Mouse (Mus musculus) spleen, postnatal 36 days (tissue): ENCODE results near the gene Sstr3.
A peak's percentile ranks its signal among the peaks of the same experiment; 100 is the strongest.

Experiments
- DNase-seq, 2 experiments: peaks; one replicate each; pipeline ENCODE4 v3.0.0; 2022; ENCODE audit warnings: low spot score in 2 of 2, mixed read lengths in 1 of 2

Sstr3 gene

DNA sequence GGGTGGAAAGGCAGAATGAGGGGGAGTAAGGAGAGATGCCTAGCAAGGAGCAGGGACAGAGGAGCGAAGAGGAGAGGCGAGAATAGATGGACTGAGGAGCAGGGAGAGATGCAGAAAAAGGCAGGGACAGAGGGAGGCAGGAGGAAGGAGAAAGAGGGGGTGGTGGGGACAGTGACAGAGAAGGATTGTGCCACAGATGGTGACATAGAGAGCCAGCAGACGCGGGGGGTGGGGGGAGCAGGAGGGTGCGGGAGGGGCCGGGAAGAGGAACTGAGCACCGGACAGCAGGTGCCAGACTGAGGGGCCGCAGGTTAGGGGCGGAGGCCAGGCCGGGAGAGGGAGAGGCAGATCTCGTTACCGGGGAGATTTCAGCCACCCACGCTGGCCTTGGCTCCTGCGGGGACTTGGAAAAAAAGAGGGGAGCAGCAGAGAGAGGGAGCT is at the start of gene Sstr3:
Sstr3 (minus strand) TSS at position 125 of the 441 bp plus-strand sequence.
- DNase-seq = no peak

DNA sequence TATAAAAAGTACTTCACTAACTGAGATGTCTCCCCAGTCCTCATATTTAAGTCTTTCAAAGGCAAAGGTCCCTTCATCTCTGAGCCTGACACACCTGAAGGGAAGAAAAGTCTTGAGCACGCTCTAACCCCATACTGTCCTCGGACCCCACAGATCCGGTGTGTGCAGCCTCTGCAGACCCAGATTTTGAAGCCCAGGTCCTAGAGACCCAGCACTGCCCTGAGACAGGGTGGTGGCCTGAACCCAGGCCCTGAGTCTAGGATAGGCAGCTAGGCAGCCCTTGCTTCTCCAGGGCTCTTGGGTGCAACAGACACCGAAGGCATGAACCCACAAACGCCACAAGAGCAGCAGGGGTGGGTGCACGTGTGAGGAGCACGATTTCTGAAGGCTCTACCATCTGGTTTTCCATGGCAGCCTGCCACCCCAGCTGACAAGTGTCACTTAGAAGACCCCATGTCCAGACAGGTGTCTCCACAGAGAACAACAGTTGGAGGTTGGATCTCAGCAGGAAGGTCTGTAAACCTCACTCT is 49.5 kb upstream of the Sstr3 start:
- DNase-seq = no peak

DNA sequence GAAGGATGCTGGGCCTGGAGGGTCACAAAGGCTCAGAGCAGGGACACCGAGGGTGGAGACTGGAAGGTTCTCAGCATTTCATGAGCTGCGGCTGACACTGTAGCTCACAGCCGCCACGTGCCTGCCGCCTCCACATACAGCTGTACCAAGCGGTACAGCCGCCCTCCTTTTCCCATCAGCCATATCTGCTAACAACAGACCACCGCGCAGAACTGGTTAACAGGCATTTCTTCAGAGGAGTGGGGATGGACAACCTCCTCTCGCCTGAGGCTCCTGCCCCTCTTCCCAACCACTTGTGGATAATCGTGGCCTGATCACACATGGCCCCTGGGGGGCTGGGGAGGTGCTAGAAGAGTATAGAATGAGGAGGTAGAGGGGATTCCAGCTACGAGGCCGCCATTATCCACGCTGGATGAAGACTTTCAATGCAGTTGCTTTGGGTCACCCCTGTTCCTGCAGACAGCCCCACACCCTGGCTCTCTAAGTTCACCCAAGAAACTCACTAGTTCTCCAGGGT is 48.0 kb upstream of the Sstr3 start:
- DNase-seq = no peak

DNA sequence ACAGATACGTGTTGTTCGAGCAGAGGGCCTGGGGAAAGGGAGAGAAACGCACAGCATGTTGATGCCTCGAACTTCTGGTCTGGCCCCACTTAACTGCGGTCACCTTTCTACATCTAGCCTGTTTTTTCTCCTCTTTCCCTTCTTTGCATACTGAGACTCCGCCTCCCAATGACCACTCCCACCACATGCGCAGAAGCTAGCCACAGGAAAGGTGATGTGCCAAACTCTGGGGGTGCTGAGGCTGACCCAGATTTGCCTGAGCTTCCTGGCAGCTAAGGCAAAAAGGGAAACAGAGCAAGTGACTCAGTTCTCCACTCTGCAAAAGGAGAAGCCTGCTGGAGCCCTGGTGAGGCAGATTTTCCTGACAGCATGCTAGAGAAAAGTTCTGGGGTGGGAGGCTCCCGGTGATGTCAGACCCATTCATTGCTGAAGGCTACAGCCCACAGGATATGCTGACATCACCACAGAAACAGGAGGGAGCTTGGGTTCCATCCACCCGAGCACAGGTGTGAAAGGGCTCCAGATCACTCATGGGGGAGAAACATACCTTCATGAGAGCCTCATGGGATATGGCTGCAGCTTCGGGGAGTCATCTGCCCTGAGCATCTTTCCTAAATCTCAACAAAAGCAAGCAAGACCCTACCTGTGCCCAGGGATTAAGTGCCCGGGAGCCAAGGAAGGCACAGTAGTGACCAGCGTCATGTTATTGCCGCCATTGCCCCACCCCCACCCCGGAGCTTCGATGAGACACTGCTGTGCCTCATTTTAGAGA is 47.4 kb upstream of the Sstr3 start:
- DNase-seq = peak; percentile 84 to 85

DNA sequence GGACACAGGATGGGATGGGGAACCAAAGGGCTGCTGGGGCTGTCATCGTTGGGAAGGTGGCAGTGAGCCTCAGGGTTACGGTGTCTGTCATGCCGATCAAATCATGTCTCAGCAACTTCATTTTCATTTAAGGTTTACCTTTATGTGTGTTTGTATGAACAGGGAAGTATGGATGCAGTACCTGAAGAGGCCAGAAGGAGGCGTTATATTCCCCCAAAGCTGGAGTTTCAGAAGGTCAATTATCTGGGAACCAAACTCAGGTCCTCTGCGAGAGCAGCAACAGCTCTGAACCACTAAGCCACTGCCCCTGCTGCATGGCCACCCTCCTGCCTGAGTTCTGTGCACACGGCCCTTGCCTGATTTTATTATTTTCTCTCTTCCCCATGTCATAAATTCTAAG is 46.3 kb upstream of the Sstr3 start:
- no peak for DNase-seq

DNA sequence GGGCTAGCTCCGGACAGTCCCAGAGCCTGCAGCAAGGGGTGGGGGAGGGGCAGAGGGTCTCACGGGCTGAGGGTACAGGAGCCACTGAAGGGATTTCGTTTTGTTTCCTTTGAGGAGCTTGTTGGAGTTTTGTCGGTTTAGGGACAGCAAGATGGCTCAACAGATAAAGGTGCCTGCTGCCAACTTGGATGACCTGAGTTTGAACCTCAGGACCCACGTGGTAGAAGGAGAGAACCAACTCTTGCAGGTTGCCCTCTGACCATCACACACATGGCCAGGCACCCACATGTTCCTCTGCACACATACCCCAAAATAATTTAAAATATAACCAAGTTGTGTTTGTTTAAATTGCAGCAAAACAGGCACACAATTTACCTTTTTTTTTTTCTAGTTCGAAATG is 45.5 kb upstream of the Sstr3 start:
- no peak for DNase-seq

DNA sequence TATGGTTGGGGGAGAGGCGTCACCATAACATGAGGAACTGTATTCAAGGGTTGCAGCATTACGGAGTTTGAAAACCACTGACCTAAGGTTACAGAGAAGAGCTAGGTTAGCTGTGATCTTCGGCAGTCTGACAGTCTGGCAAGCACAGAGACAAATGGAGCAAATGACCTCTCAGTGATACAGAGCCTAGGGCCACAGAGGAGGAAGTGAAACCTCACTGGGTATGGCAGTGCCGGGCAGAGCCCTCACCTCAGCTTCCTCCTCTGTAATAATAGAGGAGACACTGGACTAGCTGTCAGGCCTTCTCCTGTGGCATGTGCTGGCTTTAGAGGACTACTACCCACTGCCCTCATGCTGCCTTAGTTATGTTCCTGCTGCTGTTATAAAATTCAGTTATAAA is 44.4 kb upstream of the Sstr3 start:
- DNase-seq = peak; percentile 87 to 88

DNA sequence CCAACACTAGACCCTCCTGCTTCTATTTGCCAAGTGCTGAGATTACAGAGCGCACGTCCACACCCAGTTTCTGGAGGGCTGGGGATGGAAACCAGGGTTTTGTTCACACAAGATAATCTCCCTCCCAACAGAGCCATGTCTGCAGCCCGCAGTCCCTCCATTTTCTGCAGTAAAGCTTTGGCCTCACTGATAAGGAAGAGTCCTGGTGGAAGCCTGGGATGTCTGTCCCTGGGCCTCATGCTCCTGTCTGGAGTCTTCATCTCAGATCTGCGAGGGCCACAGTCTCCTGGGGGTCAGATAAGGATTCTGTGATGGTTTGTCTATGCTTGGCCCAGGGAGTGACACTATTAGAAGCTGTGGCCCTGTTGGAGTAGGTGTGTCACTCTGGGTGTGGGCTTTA is 43.6 kb upstream of the Sstr3 start:
- no peak for DNase-seq

DNA sequence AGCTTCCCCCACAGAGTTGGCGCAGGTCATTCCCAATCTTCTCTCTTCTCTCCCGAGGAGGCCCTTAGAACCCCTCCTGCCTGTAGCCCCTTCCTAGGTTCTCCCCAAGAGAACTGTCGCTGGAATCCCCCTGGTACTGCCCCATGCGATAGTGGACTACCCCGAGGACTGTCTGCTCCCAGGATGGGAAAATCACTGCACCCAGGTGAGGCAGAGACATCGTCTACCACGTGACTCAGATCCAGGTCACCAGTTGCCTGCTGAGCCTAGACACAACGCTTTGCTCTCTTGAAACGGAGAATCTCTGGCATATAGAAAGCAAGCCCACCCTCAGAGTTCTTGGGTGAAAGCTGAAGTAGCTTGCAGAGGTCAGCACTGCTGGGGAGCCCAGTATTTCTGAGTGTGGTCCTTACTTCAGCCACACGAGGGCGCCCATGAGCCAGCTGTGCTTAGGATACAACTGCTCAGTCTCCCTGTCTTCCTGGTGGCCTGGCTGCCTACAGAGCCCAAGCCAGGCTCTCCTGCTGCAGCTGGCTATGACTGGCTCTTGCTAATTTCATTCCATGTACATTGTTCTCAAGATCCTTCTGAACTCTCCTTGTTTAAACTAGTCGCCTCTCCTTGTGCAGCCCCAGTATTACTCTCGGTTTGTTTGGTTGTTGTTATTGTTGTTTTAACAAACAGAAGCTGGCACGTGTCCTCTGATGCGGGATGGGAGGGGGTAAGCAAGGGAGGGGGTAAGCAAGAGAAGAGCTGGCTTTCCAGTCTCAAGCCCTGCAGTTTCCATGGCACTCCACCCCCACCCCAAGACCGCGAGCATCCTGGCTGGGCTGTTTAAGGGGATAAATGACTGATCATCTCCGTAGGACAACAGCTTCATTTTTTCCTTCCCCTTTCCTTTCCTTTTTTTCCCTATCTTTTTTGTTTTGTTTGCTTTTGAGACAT is 42.8 kb upstream of the Sstr3 start:
- peak; percentile 77 to 81 for DNase-seq

DNA sequence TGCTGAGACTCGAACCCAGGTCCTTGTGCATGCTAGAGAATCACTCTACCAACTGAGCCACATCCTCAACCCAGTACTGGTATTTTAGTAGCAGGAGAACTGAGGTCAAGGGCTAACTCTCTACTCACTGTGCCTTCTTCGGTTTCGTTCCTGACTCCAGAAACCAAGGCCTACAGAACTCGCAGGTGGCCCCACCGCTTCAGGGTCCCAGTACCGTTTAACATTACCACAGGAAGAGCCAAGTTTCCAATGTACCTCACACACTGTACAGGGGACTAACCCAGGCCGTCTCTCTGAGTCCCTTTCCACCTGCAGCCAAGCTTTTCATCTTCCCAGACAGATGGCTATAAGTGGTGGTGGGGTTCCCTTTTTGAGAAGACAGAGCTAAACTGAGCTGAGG is 40.9 kb upstream of the Sstr3 start:
- no peak for DNase-seq

DNA sequence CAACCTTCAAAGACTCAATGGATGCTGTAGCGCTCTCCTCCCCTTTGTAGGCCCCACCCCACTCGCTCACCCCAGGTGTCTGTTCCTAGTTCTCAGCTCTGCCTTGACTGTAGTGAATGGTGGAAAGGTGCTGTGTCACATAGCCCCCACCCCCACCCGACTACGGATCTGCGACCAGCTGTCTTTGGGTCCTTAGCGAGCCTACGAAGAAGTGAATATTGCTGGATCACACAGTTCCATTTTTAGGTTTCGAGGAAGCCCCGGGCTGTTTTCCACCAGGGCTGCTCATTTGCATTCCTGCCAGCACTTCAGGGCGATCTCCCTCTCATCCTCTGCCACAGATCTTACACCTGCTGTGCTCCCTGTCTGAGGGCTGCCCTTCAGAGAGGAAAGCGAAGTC is 38.9 kb upstream of the Sstr3 start:
- no peak for DNase-seq

DNA sequence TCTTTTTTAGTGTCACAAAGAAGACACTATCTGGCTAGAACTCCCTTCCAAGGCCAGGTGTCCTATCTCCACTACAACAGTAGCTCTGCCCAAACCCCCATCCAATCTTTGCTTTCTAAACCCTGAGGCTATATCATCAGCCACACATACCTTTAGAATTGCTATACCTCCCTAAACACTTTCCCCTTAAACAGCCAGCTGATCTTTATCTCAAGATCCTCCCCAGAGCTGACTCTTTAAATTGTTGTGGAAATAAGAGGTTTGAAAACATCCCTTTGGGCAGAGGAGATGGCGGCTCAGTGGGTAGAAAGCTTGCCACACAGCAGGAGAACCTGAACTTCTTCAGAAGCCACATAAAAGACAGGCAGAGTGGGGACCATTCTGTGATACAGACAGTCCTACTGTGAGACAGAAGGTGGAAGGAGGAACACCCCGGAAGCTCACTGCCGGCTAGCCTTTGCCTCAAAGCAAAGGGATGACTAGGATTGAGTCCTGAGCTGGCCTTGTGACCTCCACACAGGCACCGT is 31.9 kb upstream of the Sstr3 start:
- no peak for DNase-seq

DNA sequence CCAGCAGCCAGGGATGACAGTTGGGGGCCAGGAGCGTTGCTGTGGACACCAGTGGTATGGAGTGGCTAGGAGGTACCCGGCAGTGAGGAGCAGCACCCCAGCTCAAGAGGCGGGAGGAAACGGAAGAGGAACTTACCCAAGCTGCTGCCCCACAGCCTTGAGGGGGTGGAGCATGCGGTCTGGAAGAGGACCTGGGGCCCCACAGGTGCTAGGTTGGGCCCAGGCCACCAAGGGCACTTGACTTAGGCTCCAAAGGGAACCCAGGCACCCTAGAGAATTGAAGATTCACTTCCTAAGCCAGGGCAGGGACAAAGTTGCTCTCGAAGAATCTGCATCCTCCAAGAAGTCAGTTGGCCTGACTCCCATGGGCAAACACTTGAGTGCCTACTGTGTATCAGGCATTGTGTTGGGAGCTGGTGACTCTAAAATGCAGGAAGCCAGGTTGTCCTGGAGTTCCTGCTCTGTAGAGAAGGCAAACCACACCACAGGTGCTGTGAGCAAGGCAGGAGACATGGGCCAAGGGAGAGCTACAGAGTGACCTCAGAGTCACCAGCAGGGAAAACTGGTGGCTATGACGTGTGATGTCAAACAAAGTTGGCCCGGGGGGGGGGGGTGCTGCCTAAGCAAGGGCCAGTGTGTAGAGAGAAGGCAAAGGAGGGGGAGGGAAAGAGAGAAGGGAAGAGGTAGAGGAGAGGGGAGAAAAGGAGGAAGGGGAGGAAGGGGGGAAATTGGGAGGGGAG is 28.3 kb upstream of the Sstr3 start, which contains the start of gene Rac2:
Rac2 (minus strand) TSS at position 126 of the 740 bp plus-strand sequence.
- peak; percentile 92 to 93 for DNase-seq

DNA sequence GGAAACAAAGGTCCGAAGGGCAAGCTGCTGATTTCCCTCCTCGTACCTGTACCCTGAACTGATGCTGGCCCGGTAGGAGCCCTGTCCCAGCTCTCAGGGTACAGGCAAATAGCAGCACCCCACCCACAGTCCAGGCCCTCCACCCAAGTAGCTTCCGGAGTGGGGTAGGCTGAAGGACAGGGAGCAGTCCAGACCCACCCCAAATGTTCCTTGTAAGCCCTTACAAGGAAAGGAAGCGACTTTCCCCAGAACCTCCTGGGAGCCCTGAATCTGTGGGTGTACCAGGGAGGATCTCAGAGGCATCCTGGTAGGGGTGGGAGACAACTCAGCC is 27.8 kb upstream of the Sstr3 start:
- DNase-seq = no peak

DNA sequence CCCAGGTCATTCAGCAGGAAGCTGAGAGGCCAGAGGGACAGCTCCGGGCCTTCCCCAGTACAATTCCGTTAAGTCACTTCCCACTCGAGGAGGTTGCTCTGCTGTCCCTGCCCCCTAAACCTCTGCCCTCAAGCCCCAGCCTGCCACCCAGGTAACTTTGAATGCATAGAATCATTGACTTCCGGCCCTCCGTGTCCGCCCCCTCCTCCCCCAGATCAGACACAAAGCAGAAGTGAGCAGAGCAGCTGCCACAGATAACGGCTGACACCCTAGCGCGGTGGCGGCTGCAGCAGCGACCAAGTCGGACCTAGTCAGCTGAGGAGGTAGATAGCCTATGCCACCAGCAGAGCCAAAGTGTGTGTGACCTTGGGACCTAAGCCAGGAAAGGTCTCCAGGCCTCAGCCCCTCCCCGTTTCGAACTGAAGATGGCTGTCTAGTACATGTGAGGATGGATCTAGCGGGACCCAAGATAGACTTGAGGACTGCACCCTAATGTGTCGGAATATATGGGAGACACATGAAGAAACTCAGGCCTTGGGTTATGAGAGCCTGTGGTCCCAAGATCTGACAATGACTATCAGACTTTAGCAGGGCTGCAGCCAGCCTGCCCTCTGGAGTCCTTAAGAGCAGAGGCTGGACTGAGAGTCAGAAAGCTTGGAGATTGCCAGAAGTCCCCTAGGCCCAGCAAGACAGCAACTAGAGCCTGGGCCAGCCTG is 27.2 kb upstream of the Sstr3 start:
- peak; percentile 93 for DNase-seq

DNA sequence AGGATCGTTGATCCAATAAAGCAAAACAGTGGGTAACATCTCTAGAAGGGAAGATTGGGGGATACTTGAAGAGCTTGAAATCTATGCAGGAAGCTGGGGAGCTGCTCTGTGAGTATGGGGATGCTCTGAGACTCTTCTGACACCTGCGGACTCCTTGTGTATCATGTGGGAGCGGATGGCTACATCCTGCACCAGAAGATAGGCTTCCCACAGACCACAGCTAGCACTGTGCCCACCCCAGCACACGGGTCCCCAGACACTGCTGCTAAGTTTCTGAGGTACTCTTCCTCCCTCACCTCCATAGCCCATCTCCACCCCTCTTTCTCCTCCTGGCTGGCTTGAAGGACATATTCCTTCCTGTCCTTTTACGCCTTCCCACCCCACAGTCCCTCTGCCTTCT is 25.7 kb upstream of the Sstr3 start:
- DNase-seq = no peak

DNA sequence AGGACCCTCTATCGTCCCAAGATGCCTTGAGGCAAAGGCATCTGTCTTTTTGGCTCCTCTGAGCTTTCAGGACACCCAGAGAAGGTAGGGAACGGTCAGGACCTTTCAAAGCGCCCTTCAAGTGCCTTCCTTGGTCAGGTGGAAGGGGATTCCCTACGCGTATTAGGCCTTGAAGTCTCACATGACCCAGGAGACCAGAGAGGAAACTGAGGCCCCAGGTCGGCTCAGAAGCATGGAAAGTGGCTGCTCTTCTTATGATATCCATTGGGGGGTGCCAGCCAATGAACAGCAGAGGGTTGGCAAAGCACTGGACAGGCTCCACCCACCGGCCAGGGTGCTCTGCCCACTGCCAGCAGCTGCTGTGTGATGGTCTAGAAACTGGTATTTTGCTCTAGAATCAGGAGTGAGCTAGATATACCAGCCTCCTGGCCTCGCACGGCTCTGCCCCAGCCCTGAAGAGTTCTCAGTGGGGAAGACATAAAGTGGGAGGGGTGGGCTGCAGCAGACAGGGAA is 23.2 kb upstream of the Sstr3 start:
- no peak for DNase-seq

DNA sequence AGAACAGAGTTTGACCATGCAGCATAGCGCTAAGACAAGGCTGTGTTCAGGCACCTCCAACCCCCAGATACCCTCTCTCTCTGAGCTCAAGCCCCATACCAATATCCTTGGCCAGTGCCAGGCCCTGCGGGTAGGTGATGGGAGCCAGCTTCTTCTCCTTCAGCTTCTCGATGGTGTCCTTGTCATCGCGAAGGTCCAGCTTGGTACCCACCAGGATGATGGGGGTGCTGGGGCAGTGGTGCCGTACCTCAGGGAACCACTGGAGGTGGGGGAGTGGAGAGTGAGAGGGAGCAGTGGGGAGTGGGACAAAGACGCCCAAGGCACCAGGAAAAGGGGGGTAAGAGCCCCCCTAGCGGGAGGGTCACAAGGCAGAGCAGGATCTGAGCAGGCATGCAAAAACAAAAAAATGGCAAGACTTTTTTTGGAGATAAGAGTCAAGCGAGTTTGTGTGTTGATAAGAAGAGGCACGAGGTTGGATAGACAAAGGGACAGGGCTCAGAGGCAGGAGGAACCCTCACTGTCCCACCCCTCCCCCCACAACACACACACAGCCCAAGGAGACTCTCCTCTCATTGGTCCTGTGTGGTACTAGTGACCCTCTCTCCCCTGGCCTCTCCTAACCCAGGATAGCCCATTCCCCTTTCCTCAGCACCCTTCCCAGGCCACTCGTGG is 20.4 kb upstream of the Sstr3 start:
- DNase-seq = no peak

DNA sequence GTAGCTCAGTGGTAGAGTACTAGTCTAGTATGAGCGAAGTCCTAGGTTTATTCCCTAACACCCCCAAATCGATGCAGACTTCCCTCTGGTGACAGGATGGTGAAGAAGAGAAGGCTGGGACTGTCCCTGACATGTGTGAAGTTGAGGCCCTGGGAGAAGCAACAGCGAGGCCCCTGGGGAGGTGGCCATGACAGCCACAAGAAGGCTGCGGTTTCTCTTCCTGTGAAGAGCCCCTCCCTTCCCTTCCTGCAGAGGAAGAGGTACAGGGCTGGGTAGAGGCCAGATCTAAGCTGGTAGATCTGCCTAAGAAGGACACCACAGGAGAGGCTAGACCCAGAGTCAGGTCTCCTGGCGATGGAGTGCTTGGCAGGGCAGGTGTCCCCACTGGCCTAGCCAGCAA is 19.5 kb upstream of the Sstr3 start:
- DNase-seq = peak; percentile 90 to 91

DNA sequence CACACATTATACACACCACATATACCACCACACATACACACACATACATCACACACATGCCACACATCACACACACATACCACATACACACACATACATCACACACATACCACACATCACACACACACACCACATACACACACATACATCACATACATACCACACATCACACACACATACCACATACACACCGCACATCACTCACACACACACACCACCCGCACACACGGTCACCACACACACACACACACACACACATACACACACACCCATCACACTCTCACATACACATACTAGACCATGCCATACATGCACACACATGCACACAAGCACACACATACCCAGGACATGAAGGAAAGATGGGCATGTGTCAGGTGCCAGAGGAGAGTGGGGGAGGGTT is 18.9 kb upstream of the Sstr3 start:
- DNase-seq = no peak
